Mouse (Mus musculus) MEL (cell line): ENCODE results near the gene Shoc2. TPM values are rescaled to one million over a fixed set of nuclear protein-coding genes. Genes with fewer than 3 reads are reported as not detected.

Source experiments
- DNase-seq: peaks from one replicate; pipeline ENCODE4 v3.0.0; 2011; ENCODE audit warnings: low read depth, low spot score
- H3K27ac ChIP-seq: 2 replicates; pipeline ENCODE4 v1.5.1; 2012; ENCODE audit warnings: low read depth, mild to moderate bottlenecking, control low read depth, low read length, moderate library complexity; ENCODE audit not compliant: control insufficient read depth
- H3K27me3 ChIP-seq, 2 experiments: fragments of 150-350 bp in 1 of 2; sonication (generic) in 1 of 2; 2 replicates each; pipeline ENCODE4 v1.6.1; 2012; ENCODE audit warnings: low read length in 2 of 2, mild to moderate bottlenecking in 2 of 2, improper control_type of control experiment in 1 of 2, moderate library complexity in 1 of 2; ENCODE audit not compliant: insufficient read depth in 2 of 2, control insufficient read depth in 1 of 2
- H3K36me3 ChIP-seq, 2 experiments: 2 replicates each; pipeline ENCODE4 v1.6.1; 2012 to 2014; ENCODE audit warnings: low read length in 2 of 2, improper control_type of control experiment in 1 of 2, inconsistent platforms in 1 of 2, mild to moderate bottlenecking in 1 of 2; ENCODE audit not compliant: insufficient read depth in 2 of 2, control insufficient read depth in 1 of 2
- H3K4me1 ChIP-seq, 2 experiments: fragments of 150-350 bp in 1 of 2; sonication (generic) in 1 of 2; 2 replicates each; pipeline ENCODE4 v1.6.1; 2012; ENCODE audit warnings: low read length in 2 of 2, improper control_type of control experiment in 1 of 2, mild to moderate bottlenecking in 1 of 2; ENCODE audit not compliant: insufficient read depth in 2 of 2, control insufficient read depth in 1 of 2
- H3K4me3 ChIP-seq, 2 experiments: fragments of 150-350 bp in 1 of 2; sonication (generic) in 1 of 2; 2 replicates each; pipeline ENCODE4 v1.5.1; 2012; ENCODE audit warnings: low read depth in 2 of 2, low read length in 2 of 2, mild to moderate bottlenecking in 2 of 2, moderate library complexity in 2 of 2, control low read depth in 1 of 2, improper control_type of control experiment in 1 of 2; ENCODE audit not compliant: control insufficient read depth in 1 of 2, insufficient read depth in 1 of 2
- H3K79me2 ChIP-seq: 2 replicates; pipeline ENCODE4 v1.6.1; 2012; ENCODE audit warnings: mild to moderate bottlenecking, low read length, moderate library complexity; ENCODE audit not compliant: control insufficient read depth, poor library complexity, insufficient read depth
- H3K9ac ChIP-seq: 2 replicates; pipeline ENCODE4 v1.6.1; 2012; ENCODE audit warnings: low read depth, mild to moderate bottlenecking, control low read depth, low read length, moderate library complexity; ENCODE audit not compliant: control insufficient read depth, poor library complexity, severe bottlenecking
- H3K9me3 ChIP-seq: fragments of 150-350 bp; sonication (generic); replicated peaks from 2 replicates; pipeline ENCODE4 v1.6.1; 2012; ENCODE audit warnings: mild to moderate bottlenecking, low read length, improper control_type of control experiment, moderate library complexity; ENCODE audit not compliant: insufficient read depth
- BHLHE40 ChIP-seq: IDR thresholded peaks from 2 replicates; pipeline ENCODE4 v1.6.1; 2012; ENCODE audit warnings: low read depth, mild to moderate bottlenecking, inconsistent platforms, low read length, improper control_type of control experiment, borderline replicate concordance
- CTCF ChIP-seq, 3 experiments: IDR thresholded peaks in 2 of 3; conservative IDR thresholded peaks in 1 of 3; 2 replicates each; pipeline ENCODE4 v1.5.1; 2011 to 2012; ENCODE audit warnings: low read length in 3 of 3, low read depth in 2 of 3, mild to moderate bottlenecking in 2 of 3, improper control_type of control experiment in 1 of 3, inconsistent platforms in 1 of 3, mixed read lengths in 1 of 3, moderate library complexity in 1 of 3; ENCODE audit not compliant: control insufficient read depth in 1 of 3, insufficient read depth in 1 of 3, poor library complexity in 1 of 3, severe bottlenecking in 1 of 3
- E2F4 ChIP-seq: IDR thresholded peaks from 2 replicates; pipeline ENCODE4 v1.6.1; 2011; ENCODE audit warnings: low read depth, low read length, improper control_type of control experiment, borderline replicate concordance
- ELF1 ChIP-seq: IDR thresholded peaks from 2 replicates; pipeline ENCODE4 v1.6.1; 2014; ENCODE audit warnings: low read depth, mild to moderate bottlenecking, inconsistent platforms, low read length, improper control_type of control experiment, moderate library complexity
- JUND ChIP-seq: IDR thresholded peaks from 2 replicates; pipeline ENCODE4 v1.6.1; 2011; ENCODE audit warnings: low read depth, mild to moderate bottlenecking, improper control_type of control experiment, low read length
- MAX ChIP-seq: IDR thresholded peaks from 2 replicates; pipeline ENCODE4 v1.6.1; 2011; ENCODE audit warnings: low read length, improper control_type of control experiment
- MAZ ChIP-seq: IDR thresholded peaks from 2 replicates; pipeline ENCODE4 v1.6.1; 2012; ENCODE audit warnings: low read depth, mild to moderate bottlenecking, inconsistent platforms, low read length, improper control_type of control experiment
- MYB ChIP-seq: IDR thresholded peaks from 2 replicates; pipeline ENCODE4 v1.6.1; 2011; ENCODE audit warnings: mild to moderate bottlenecking, low read depth, low read length, improper control_type of control experiment
- MYC ChIP-seq: IDR thresholded peaks from 2 replicates; pipeline ENCODE4 v1.6.1; 2011; ENCODE audit warnings: low read depth, mild to moderate bottlenecking, low read length, improper control_type of control experiment, moderate library complexity
- NRF1 ChIP-seq: IDR thresholded peaks from 2 replicates; pipeline ENCODE4 v1.6.1; 2014; ENCODE audit warnings: low read depth, mild to moderate bottlenecking, inconsistent platforms, low read length, improper control_type of control experiment, moderate library complexity; ENCODE audit not compliant: poor library complexity, insufficient read depth, severe bottlenecking
- POLR2AphosphoS2 ChIP-seq: IDR thresholded peaks from 2 replicates; pipeline ENCODE4 v1.6.1; 2011; ENCODE audit warnings: low read length, improper control_type of control experiment
- POLR2AphosphoS5 ChIP-seq: IDR thresholded peaks from 2 replicates; pipeline ENCODE4 v1.6.1; 2012; ENCODE audit warnings: low read depth, borderline replicate concordance, mild to moderate bottlenecking, inconsistent platforms, low read length, moderate library complexity, mixed read lengths
- RAD21 ChIP-seq: IDR thresholded peaks from 2 replicates; pipeline ENCODE4 v1.6.1; 2011; ENCODE audit warnings: mild to moderate bottlenecking, low read depth, low read length, improper control_type of control experiment
- TAL1 ChIP-seq: IDR thresholded peaks from 2 replicates; pipeline ENCODE4 v1.6.1; 2012; ENCODE audit warnings: mild to moderate bottlenecking, inconsistent platforms, low read length, moderate library complexity, mixed read lengths
- TCF12 ChIP-seq: IDR thresholded peaks from 2 replicates; pipeline ENCODE4 v1.6.1; 2014; ENCODE audit warnings: low read depth, mild to moderate bottlenecking, inconsistent platforms, low read length, improper control_type of control experiment, moderate library complexity
- UBTF ChIP-seq: IDR thresholded peaks from 2 replicates; pipeline ENCODE4 v1.6.1; 2012; ENCODE audit warnings: low read depth, mild to moderate bottlenecking, inconsistent platforms, low read length, improper control_type of control experiment, moderate library complexity, borderline replicate concordance; ENCODE audit not compliant: insufficient read depth
- USF2 ChIP-seq, 2 experiments: IDR thresholded peaks; 2 replicates each; pipeline ENCODE4 v1.6.1; 2011 to 2012; ENCODE audit warnings: improper control_type of control experiment in 2 of 2, low read length in 2 of 2, borderline replicate concordance in 1 of 2, inconsistent platforms in 1 of 2, low read depth in 1 of 2, mild to moderate bottlenecking in 1 of 2; ENCODE audit not compliant: insufficient read depth in 1 of 2
- ZC3H11A ChIP-seq: IDR thresholded peaks from 2 replicates; pipeline ENCODE4 v1.6.1; 2012; ENCODE audit warnings: low read depth, mild to moderate bottlenecking, inconsistent platforms, low read length, improper control_type of control experiment
- ZMIZ1 ChIP-seq: IDR thresholded peaks from 2 replicates; pipeline ENCODE4 v1.6.1; 2012; ENCODE audit warnings: low read depth, mild to moderate bottlenecking, inconsistent platforms, low read length, improper control_type of control experiment, moderate library complexity
- polyA plus RNA-seq, 2 experiments: library from polyadenylated mRNA; stranded (reverse) in 1 of 2; unstranded in 1 of 2; fragments of >175 nt in 1 of 2; fragments of >200 nt in 1 of 2; gene quantifications; 2 replicates each; pipeline versions ENCODE4 v1.2.1 to v1.2.4; 2012; ENCODE audit warnings: low replicate concordance in 2 of 2, low read depth in 1 of 2; ENCODE audit not compliant: insufficient read length in 2 of 2, insufficient read depth in 1 of 2, missing spikeins in 1 of 2
- total RNA-seq: library from RNA; depleted of rRNA; stranded (reverse); fragments of 300-350 nt; gene quantifications from 2 replicates; pipeline ENCODE4 v1.2.3, GENCODE M21; 2012

The Shoc2 gene
- total and polyA plus RNA-seq, 3 experiments: 33.4 to 55.6 TPM; not detected in 1

GRCm38 (mm10) chr19:53994276-53994675 lies 50.2 kb downstream of the Shoc2 start:
- Histone ChIP-seq H3K4me1 (no peaks in the 10 kb centered on the region; a peak in 1 of 4 replicates), H3K4me3 (no peak overlapping the region), H3K9ac (no peak overlapping the region), H3K79me2 (peaks cover 13% of the 10 kb centered on the region), H3K9me3 (no peaks in the 10 kb centered on the region), H3K27ac (no peak overlapping the region), H3K36me3 (peaks cover 2 to 16% of the 10 kb centered on the region in 2 experiments; a peak in 3 of 4 replicates), H3K27me3 (no peaks in the 10 kb centered on the region)
- TF ChIP-seq ZMIZ1 (no peak), JUND (no peak), POLR2AphosphoS5 (no peak), USF2 (IDR thresholded peaks at IDR 0.05; ENCODE audit: borderline replicate concordance in 1 of 2, insufficient read depth in 1 of 2, low read depth in 1 of 2, low read length in 2 of 2) (no peak), ZC3H11A (no peak), MYB (no peak), MAX (no peak), ELF1 (no peak), MAZ (no peak), CTCF (IDR thresholded peaks at IDR 0.05 in 2 of 3, conservative IDR thresholded peaks at IDR 0.05 in 1 of 3; ENCODE audit: control insufficient read depth in 1 of 3, insufficient read depth in 1 of 3, low read depth in 2 of 3, low read length in 3 of 3, poor library complexity in 1 of 3, severe bottlenecking in 1 of 3) (no peak), RAD21 (no peak)
- DNase-seq: no peak

GRCm38 (mm10) chr19:54010973-54011372 lies 66.9 kb downstream of the Shoc2 start:
- TF ChIP-seq ZMIZ1 (no peak), UBTF (no peak), TAL1 (no peak), MYB (no peak), NRF1 (no peak), JUND (no peak), BHLHE40 (no peak), MYC (no peak), CTCF (IDR thresholded peaks at IDR 0.05 in 2 of 3, conservative IDR thresholded peaks at IDR 0.05 in 1 of 3; ENCODE audit: control insufficient read depth in 1 of 3, insufficient read depth in 1 of 3, low read depth in 2 of 3, low read length in 3 of 3, poor library complexity in 1 of 3, severe bottlenecking in 1 of 3) (no peak), RAD21 (no peak), TCF12 (no peak), ZC3H11A (no peak), E2F4 (no peak), POLR2AphosphoS2 (no peak)
- no peak for DNase-seq
- Histone ChIP-seq H3K36me3 (peaks cover 0 to 25% of the 10 kb centered on the region in 2 experiments; a peak in 3 of 4 replicates), H3K27me3 (no peaks in the 10 kb centered on the region), H3K4me1 (peaks cover 6 to 26% of the 10 kb centered on the region in 2 experiments), H3K79me2 (peaks cover 8% of the 10 kb centered on the region), H3K4me3 (no peak overlapping the region), H3K27ac (no peak overlapping the region), H3K9ac (no peak overlapping the region), H3K9me3 (no peaks in the 10 kb centered on the region)
